Mouse (Mus musculus): ENCODE measurements around the gene Fgfr4.
A peak's percentile ranks its signal among the peaks of the same experiment; 100 is the strongest.

GRCm38 (mm10) chr13:55135382-55135781, 17.1 kb upstream of the Fgfr4 start:
- no peak for TF ChIP-seq EP300 (IDR thresholded peaks at IDR 0.05; ENCODE audit: insufficient read depth, low read depth, low read length)
- peak; percentile 85 for TF ChIP-seq CTCF (IDR thresholded peaks at IDR 0.05)
